Mouse (Mus musculus): ENCODE measurements at regions not wholly inside any gene's neighbourhood (a gene's known extent, or its start where the extent isn't known, plus 50 kb on each side); places are given as distances from the start of the nearest gene placed in this dataset.

DNA sequence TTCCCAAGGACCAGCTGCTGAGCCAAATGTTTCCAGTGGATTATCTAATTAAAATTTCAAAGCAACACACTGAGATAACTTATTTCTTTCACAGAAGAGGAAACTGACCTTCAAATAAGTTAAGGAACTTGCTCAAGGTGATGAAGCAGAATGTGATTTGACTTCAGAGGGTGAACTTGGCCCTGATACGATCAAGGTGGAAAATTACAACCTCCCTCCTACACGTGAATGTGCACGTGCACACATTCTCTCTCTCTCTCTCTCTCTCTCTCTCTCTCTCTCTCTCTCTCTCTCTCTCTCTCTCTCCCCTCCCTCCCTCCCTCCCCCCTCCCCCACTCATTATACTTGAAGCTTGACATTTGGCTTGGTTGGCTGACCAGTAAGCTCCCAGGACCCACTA, 131.8 kb upstream of the Cxcr4 start:
- 48% methylated on average over 3 of the region's 3 CpGs for WGBS
- no peaks in the 10 kb centered on the region for H3K9me3 ChIP-seq (ENCODE audit: control insufficient read depth, low read depth, low read length)
- H3K9ac ChIP-seq (replicated peaks; ENCODE audit: low read depth, low read length), result no peak overlapping the region
- H3K36me3 ChIP-seq (ENCODE audit: control insufficient read depth, insufficient read depth, low read length), result no peaks in the 10 kb centered on the region
- no peak overlapping the region for H3K4me2 ChIP-seq (replicated peaks; ENCODE audit: low read depth, low read length)
- H3K27me3 ChIP-seq (ENCODE audit: control insufficient read depth, insufficient read depth, low read length), result no peaks in the 10 kb centered on the region
- no peak overlapping the region for H3K27ac ChIP-seq (ENCODE audit: low read length)
- no peaks in the 10 kb centered on the region for H3K4me1 ChIP-seq (ENCODE audit: control insufficient read depth, insufficient read depth, low read length)
- ATAC-seq (ENCODE audit: insufficient number of reproducible peaks, insufficient read depth, low FRiP score, low read depth), result no peak
- no peak overlapping the region for H3K4me3 ChIP-seq (ENCODE audit: low read depth, low read length)

DNA sequence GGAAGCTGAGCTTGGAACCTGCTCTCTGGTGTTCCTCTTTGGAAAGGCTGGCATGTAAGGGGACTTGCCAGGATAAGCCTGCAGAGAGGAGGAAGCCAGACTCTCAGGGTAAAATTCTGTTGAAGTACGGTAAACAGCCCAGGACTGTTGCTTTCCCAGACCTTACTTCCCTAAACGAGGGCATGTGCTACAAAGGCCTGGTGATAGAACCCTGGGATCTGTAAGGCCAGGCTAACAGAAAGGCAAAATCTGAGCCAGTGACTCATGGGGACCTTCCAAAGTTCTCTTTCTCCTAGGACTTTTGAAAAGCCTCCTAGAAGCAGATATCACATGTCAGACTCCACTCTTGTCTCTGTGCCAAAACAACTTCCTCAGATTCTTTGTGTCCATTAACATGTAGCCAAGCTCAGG, 130.0 kb upstream of the Cxcr4 start:
- H3K4me3 ChIP-seq (ENCODE audit: low read depth, low read length), result no peak overlapping the region
- no peaks in the 10 kb centered on the region for H3K36me3 ChIP-seq (ENCODE audit: control insufficient read depth, insufficient read depth, low read length)
- WGBS, result 64% methylated on average over 2 of the region's 2 CpGs
- H3K27me3 ChIP-seq (ENCODE audit: control insufficient read depth, insufficient read depth, low read length), result no peaks in the 10 kb centered on the region
- ATAC-seq (ENCODE audit: insufficient number of reproducible peaks, insufficient read depth, low FRiP score, low read depth), result no peak
- no peak overlapping the region for H3K27ac ChIP-seq (ENCODE audit: low read length)
- H3K4me1 ChIP-seq (ENCODE audit: control insufficient read depth, insufficient read depth, low read length), result no peaks in the 10 kb centered on the region
- no peak overlapping the region for H3K4me2 ChIP-seq (replicated peaks; ENCODE audit: low read depth, low read length)
- H3K9me3 ChIP-seq (ENCODE audit: control insufficient read depth, low read depth, low read length), result no peaks in the 10 kb centered on the region
- H3K9ac ChIP-seq (replicated peaks; ENCODE audit: low read depth, low read length), result no peak overlapping the region

GRCm38 (mm10) chr1:128714843-128715242, 122.8 kb upstream of the Cxcr4 start:
- H3K4me3 ChIP-seq (ENCODE audit: low read depth, low read length), result no peak overlapping the region
- no peaks in the 10 kb centered on the region for H3K27me3 ChIP-seq (ENCODE audit: control insufficient read depth, insufficient read depth, low read length)
- no peak overlapping the region for H3K4me2 ChIP-seq (replicated peaks; ENCODE audit: low read depth, low read length)
- no peaks in the 10 kb centered on the region for H3K9me3 ChIP-seq (ENCODE audit: control insufficient read depth, low read depth, low read length)
- H3K36me3 ChIP-seq (ENCODE audit: control insufficient read depth, insufficient read depth, low read length), result no peaks in the 10 kb centered on the region
- H3K27ac ChIP-seq (ENCODE audit: low read length), result no peak overlapping the region
- no peak for ATAC-seq (ENCODE audit: insufficient number of reproducible peaks, insufficient read depth, low FRiP score, low read depth)
- no peaks in the 10 kb centered on the region for H3K4me1 ChIP-seq (ENCODE audit: control insufficient read depth, insufficient read depth, low read length)
- no peak overlapping the region for H3K9ac ChIP-seq (replicated peaks; ENCODE audit: low read depth, low read length)
- 49% methylated on average over 6 of the region's 6 CpGs for WGBS

DNA sequence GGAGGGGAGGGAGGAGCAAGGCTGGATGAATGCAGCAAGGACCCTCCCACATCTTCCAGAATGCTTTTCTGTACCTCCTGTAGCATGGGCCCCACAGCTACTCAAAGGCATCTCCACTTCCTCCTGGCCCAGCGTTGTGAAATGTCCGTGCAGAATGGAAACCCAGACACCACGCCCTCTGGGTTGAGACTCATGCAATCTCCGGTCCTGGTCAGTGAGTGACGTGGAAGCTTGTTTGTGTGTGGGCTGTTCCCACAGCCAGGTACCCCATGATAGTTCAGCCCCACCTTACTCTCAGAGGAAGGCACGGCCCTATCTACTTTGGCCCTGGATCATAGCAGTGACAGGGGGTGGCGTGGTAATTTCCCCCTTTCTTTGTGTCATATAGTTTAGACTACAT, 120.8 kb upstream of the Cxcr4 start:
- Histone ChIP-seq H3K27ac (ENCODE audit: low read length) (no peak overlapping the region), H3K9me3 (ENCODE audit: control insufficient read depth, low read depth, low read length) (no peaks in the 10 kb centered on the region), H3K4me3 (ENCODE audit: low read depth, low read length) (no peak overlapping the region), H3K4me2 (replicated peaks; ENCODE audit: low read depth, low read length) (no peak overlapping the region), H3K27me3 (ENCODE audit: control insufficient read depth, insufficient read depth, low read length) (no peaks in the 10 kb centered on the region), H3K36me3 (ENCODE audit: control insufficient read depth, insufficient read depth, low read length) (no peaks in the 10 kb centered on the region), H3K9ac (replicated peaks; ENCODE audit: low read depth, low read length) (no peak overlapping the region), H3K4me1 (ENCODE audit: control insufficient read depth, insufficient read depth, low read length) (no peaks in the 10 kb centered on the region)
- ATAC-seq (ENCODE audit: insufficient number of reproducible peaks, insufficient read depth, low FRiP score, low read depth), result peak; percentile 56
- 45% methylated on average over 7 of the region's 7 CpGs for WGBS

DNA sequence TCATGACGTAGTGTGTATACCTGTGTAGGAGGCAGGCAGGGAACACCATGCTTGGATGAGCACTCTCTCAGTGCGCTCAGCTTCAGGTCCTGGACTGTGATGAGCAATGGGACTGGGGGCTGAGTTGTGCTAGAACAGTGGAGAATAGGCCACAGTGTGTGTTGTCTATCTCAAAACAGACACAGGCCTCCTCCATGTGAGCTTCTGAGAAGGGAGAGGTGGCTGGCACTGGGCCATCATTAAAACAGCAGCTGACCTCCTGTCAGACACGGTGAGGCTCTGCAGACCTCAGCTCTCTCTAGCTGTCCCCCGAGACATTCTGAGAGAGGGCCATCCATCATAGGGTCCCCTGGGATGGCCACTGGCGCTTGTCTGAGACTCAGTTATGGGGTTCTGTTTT, 119.0 kb upstream of the Cxcr4 start:
- 50% methylated on average over 5 of the region's 5 CpGs for WGBS
- no peaks in the 10 kb centered on the region for H3K36me3 ChIP-seq (ENCODE audit: control insufficient read depth, insufficient read depth, low read length)
- no peak overlapping the region for H3K27ac ChIP-seq (ENCODE audit: low read length)
- H3K4me1 ChIP-seq (ENCODE audit: control insufficient read depth, insufficient read depth, low read length), result no peaks in the 10 kb centered on the region
- no peak overlapping the region for H3K9ac ChIP-seq (replicated peaks; ENCODE audit: low read depth, low read length)
- H3K9me3 ChIP-seq (ENCODE audit: control insufficient read depth, low read depth, low read length), result no peaks in the 10 kb centered on the region
- no peak overlapping the region for H3K4me2 ChIP-seq (replicated peaks; ENCODE audit: low read depth, low read length)
- H3K27me3 ChIP-seq (ENCODE audit: control insufficient read depth, insufficient read depth, low read length), result no peaks in the 10 kb centered on the region
- H3K4me3 ChIP-seq (ENCODE audit: low read depth, low read length), result no peak overlapping the region
- peak; percentile 44; the same call in 1 of the 2 replicates for ATAC-seq (ENCODE audit: insufficient number of reproducible peaks, insufficient read depth, low FRiP score, low read depth)

GRCm38 (mm10) chr1:128707747-128708146, 115.7 kb upstream of the Cxcr4 start:
- Histone ChIP-seq H3K36me3 (ENCODE audit: control insufficient read depth, insufficient read depth, low read length) (no peaks in the 10 kb centered on the region), H3K4me1 (ENCODE audit: control insufficient read depth, insufficient read depth, low read length) (no peaks in the 10 kb centered on the region), H3K4me2 (replicated peaks; ENCODE audit: low read depth, low read length) (no peak overlapping the region), H3K9me3 (ENCODE audit: control insufficient read depth, low read depth, low read length) (no peaks in the 10 kb centered on the region), H3K9ac (replicated peaks; ENCODE audit: low read depth, low read length) (no peak overlapping the region), H3K27me3 (ENCODE audit: control insufficient read depth, insufficient read depth, low read length) (no peaks in the 10 kb centered on the region), H3K4me3 (ENCODE audit: low read depth, low read length) (no peak overlapping the region), H3K27ac (ENCODE audit: low read length) (no peak overlapping the region)
- WGBS, result 94% methylated on average over 6 of the region's 6 CpGs
- ATAC-seq (ENCODE audit: insufficient number of reproducible peaks, insufficient read depth, low FRiP score, low read depth), result no peak

DNA sequence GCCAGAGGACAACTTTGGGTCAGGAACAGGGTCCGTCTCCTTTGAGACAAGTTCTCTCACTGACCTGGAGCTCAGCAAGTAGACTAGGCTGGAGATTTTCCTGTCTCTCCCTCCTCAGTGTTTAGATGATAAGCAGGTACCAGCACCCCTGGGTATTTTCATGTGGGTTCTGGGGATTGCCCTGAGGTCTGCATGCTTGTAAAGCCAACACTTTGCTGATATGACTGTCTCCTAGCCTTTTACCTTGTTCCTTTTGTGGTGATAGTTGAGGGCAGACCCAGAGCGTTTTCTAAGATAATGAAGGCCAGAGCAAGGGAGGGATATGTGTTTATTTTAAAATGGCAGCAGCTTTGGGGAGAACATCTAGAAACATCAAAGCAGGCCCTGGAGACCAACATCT, 114.1 kb upstream of the Cxcr4 start:
- H3K4me3 ChIP-seq (ENCODE audit: low read depth, low read length), result no peak overlapping the region
- no peak for ATAC-seq (ENCODE audit: insufficient number of reproducible peaks, insufficient read depth, low FRiP score, low read depth)
- H3K4me1 ChIP-seq (ENCODE audit: control insufficient read depth, insufficient read depth, low read length), result no peaks in the 10 kb centered on the region
- H3K9ac ChIP-seq (replicated peaks; ENCODE audit: low read depth, low read length), result no peak overlapping the region
- H3K9me3 ChIP-seq (ENCODE audit: control insufficient read depth, low read depth, low read length), result no peaks in the 10 kb centered on the region
- no peaks in the 10 kb centered on the region for H3K36me3 ChIP-seq (ENCODE audit: control insufficient read depth, insufficient read depth, low read length)
- H3K27ac ChIP-seq (ENCODE audit: low read length), result no peak overlapping the region
- H3K4me2 ChIP-seq (replicated peaks; ENCODE audit: low read depth, low read length), result no peak overlapping the region
- 79% methylated on average over 2 of the region's 2 CpGs for WGBS
- H3K27me3 ChIP-seq (ENCODE audit: control insufficient read depth, insufficient read depth, low read length), result no peaks in the 10 kb centered on the region

GRCm38 (mm10) chr1:128705071-128705503, 113.0 kb upstream of the Cxcr4 start:
- Histone ChIP-seq H3K27me3 (ENCODE audit: control insufficient read depth, insufficient read depth, low read length) (no peaks in the 10 kb centered on the region), H3K4me1 (ENCODE audit: control insufficient read depth, insufficient read depth, low read length) (no peaks in the 10 kb centered on the region), H3K36me3 (ENCODE audit: control insufficient read depth, insufficient read depth, low read length) (no peaks in the 10 kb centered on the region), H3K27ac (ENCODE audit: low read length) (no peak overlapping the region), H3K4me3 (ENCODE audit: low read depth, low read length) (no peak overlapping the region), H3K9ac (replicated peaks; ENCODE audit: low read depth, low read length) (no peak overlapping the region), H3K4me2 (replicated peaks; ENCODE audit: low read depth, low read length) (no peak overlapping the region), H3K9me3 (ENCODE audit: control insufficient read depth, low read depth, low read length) (no peaks in the 10 kb centered on the region)
- ATAC-seq (ENCODE audit: insufficient number of reproducible peaks, insufficient read depth, low FRiP score, low read depth), result no peak
- 54% methylated on average over 3 of the region's 3 CpGs for WGBS

- ATAC-seq (ENCODE audit: insufficient number of reproducible peaks, insufficient read depth, low FRiP score, low read depth), result no peak
- Histone ChIP-seq H3K4me3 (ENCODE audit: low read depth, low read length) (no peak overlapping the region), H3K27ac (ENCODE audit: low read length) (no peak overlapping the region), H3K9ac (replicated peaks; ENCODE audit: low read depth, low read length) (no peak overlapping the region), H3K27me3 (ENCODE audit: control insufficient read depth, insufficient read depth, low read length) (no peaks in the 10 kb centered on the region), H3K36me3 (ENCODE audit: control insufficient read depth, insufficient read depth, low read length) (no peaks in the 10 kb centered on the region), H3K9me3 (ENCODE audit: control insufficient read depth, low read depth, low read length) (no peaks in the 10 kb centered on the region), H3K4me2 (replicated peaks; ENCODE audit: low read depth, low read length) (no peak overlapping the region), H3K4me1 (ENCODE audit: control insufficient read depth, insufficient read depth, low read length) (no peaks in the 10 kb centered on the region)
- 69% methylated on average over 3 of the region's 3 CpGs for WGBS
Measured at GRCm38 (mm10) chr1:128701326-128701725, 109.2 kb upstream of the Cxcr4 start.
